Mouse (Mus musculus): ENCODE results near the gene Kcp. TPM values are rescaled to one million over a fixed set of nuclear protein-coding genes. Genes with fewer than 3 reads are reported as not detected.

The Kcp gene
- polyA plus RNA-seq, 1 experiment, result 10.1 TPM

- no peak for TF ChIP-seq CTCF (IDR thresholded peaks at IDR 0.05; ENCODE audit: extremely low read depth, insufficient read depth, insufficient read length, insufficient replicate concordance)
- TF ChIP-seq POLR2A (IDR thresholded peaks at IDR 0.05; ENCODE audit: low read depth, low read length), result no peak
- H3K4me3 ChIP-seq (ENCODE audit: extremely low read depth, insufficient read depth, insufficient read length), result no peak overlapping the region
- no peak overlapping the region for H3K27ac ChIP-seq (ENCODE audit: insufficient read depth, low read length)
- no peaks in the 10 kb centered on the region for H3K36me3 ChIP-seq (ENCODE audit: control insufficient read depth, insufficient read depth, low read length)
- WGBS, result 49% methylated on average over 8 of the region's 8 CpGs
- peaks cover 13% of the 10 kb centered on the region for H3K27me3 ChIP-seq (ENCODE audit: control insufficient read depth, insufficient read depth, low read length)
- DNase-seq (ENCODE audit: low read depth in 1 of 2, low spot score in 2 of 2), result no peak
- H3K4me1 ChIP-seq (ENCODE audit: control insufficient read depth, insufficient read depth, insufficient read length), result peaks cover 6% of the 10 kb centered on the region
Observed at GRCm38 (mm10) chr6:29506834-29507233, 918 bp downstream of the Kcp start.

GRCm38 (mm10) chr6:29505493-29505892 lies 2.3 kb downstream of the Kcp start:
- no peak for DNase-seq (ENCODE audit: low read depth in 1 of 2, low spot score in 2 of 2)
- Histone ChIP-seq H3K4me3 (ENCODE audit: extremely low read depth, insufficient read depth, insufficient read length) (no peak overlapping the region), H3K27ac (ENCODE audit: insufficient read depth, low read length) (no peak overlapping the region), H3K4me1 (ENCODE audit: control insufficient read depth, insufficient read depth, insufficient read length) (peaks cover 6% of the 10 kb centered on the region), H3K27me3 (ENCODE audit: control insufficient read depth, insufficient read depth, low read length) (peaks cover 13% of the 10 kb centered on the region), H3K36me3 (ENCODE audit: control insufficient read depth, insufficient read depth, low read length) (no peaks in the 10 kb centered on the region)
- no peak; the same call in 1 of the 2 replicates for TF ChIP-seq CTCF (IDR thresholded peaks at IDR 0.05; ENCODE audit: extremely low read depth, insufficient read depth, insufficient read length, insufficient replicate concordance)
- TF ChIP-seq POLR2A (IDR thresholded peaks at IDR 0.05; ENCODE audit: low read depth, low read length), result no peak
- WGBS, result 86% methylated on average over 5 of the region's 5 CpGs

- H3K36me3 ChIP-seq (ENCODE audit: control insufficient read depth, insufficient read depth, low read length), result no peaks in the 10 kb centered on the region
- no peak overlapping the region for H3K4me3 ChIP-seq (ENCODE audit: extremely low read depth, insufficient read depth, insufficient read length)
- TF ChIP-seq POLR2A (IDR thresholded peaks at IDR 0.05; ENCODE audit: low read depth, low read length) (no peak), CTCF (IDR thresholded peaks at IDR 0.05; ENCODE audit: extremely low read depth, insufficient read depth, insufficient read length, insufficient replicate concordance) (no peak)
- no peak overlapping the region for H3K27ac ChIP-seq (ENCODE audit: insufficient read depth, low read length)
- no peak for DNase-seq (ENCODE audit: low read depth in 1 of 2, low spot score in 2 of 2)
- no peaks in the 10 kb centered on the region for H3K4me1 ChIP-seq (ENCODE audit: control insufficient read depth, insufficient read depth, insufficient read length)
- 83% methylated on average over 1 of the region's 1 CpGs for WGBS
- H3K27me3 ChIP-seq (ENCODE audit: control insufficient read depth, insufficient read depth, low read length), result no peaks in the 10 kb centered on the region
Observed at GRCm38 (mm10) chr6:29501599-29501998, 6.2 kb downstream of the Kcp start.

- 89% methylated on average over 6 of the region's 6 CpGs for WGBS
- no peaks in the 10 kb centered on the region for H3K36me3 ChIP-seq (ENCODE audit: control insufficient read depth, insufficient read depth, low read length)
- H3K27ac ChIP-seq (ENCODE audit: insufficient read depth, low read length), result no peak overlapping the region
- no peak for TF ChIP-seq POLR2A (IDR thresholded peaks at IDR 0.05; ENCODE audit: low read depth, low read length)
- no peak for TF ChIP-seq CTCF (IDR thresholded peaks at IDR 0.05; ENCODE audit: extremely low read depth, insufficient read depth, insufficient read length, insufficient replicate concordance)
- no peak for DNase-seq (ENCODE audit: low read depth in 1 of 2, low spot score in 2 of 2)
- H3K4me3 ChIP-seq (ENCODE audit: extremely low read depth, insufficient read depth, insufficient read length), result no peak overlapping the region
- no peaks in the 10 kb centered on the region for H3K4me1 ChIP-seq (ENCODE audit: control insufficient read depth, insufficient read depth, insufficient read length)
- H3K27me3 ChIP-seq (ENCODE audit: control insufficient read depth, insufficient read depth, low read length), result no peaks in the 10 kb centered on the region
Observed at GRCm38 (mm10) chr6:29500810-29501209, 6.9 kb downstream of the Kcp start.

GRCm38 (mm10) chr6:29500177-29500576 lies 7.6 kb downstream of the Kcp start:
- Histone ChIP-seq H3K27ac (ENCODE audit: insufficient read depth, low read length) (no peak overlapping the region), H3K36me3 (ENCODE audit: control insufficient read depth, insufficient read depth, low read length) (no peaks in the 10 kb centered on the region), H3K27me3 (ENCODE audit: control insufficient read depth, insufficient read depth, low read length) (0 out of 2 replicates have a peak, but pooled peaks cover 1% of the 10 kb centered on the region), H3K4me1 (ENCODE audit: control insufficient read depth, insufficient read depth, insufficient read length) (no peaks in the 10 kb centered on the region), H3K4me3 (ENCODE audit: extremely low read depth, insufficient read depth, insufficient read length) (no peak overlapping the region)
- 72% methylated on average over 7 of the region's 7 CpGs for whole genome bisulfite sequencing
- no peak for DNase-seq (ENCODE audit: low read depth in 1 of 2, low spot score in 2 of 2)
- TF ChIP-seq POLR2A (IDR thresholded peaks at IDR 0.05; ENCODE audit: low read depth, low read length) (no peak), CTCF (IDR thresholded peaks at IDR 0.05; ENCODE audit: extremely low read depth, insufficient read depth, insufficient read length, insufficient replicate concordance) (no peak)

- Histone ChIP-seq H3K27me3 (ENCODE audit: control insufficient read depth, insufficient read depth, low read length) (0 out of 2 replicates have a peak, but pooled peaks cover 1% of the 10 kb centered on the region), H3K27ac (ENCODE audit: insufficient read depth, low read length) (no peak overlapping the region), H3K4me1 (ENCODE audit: control insufficient read depth, insufficient read depth, insufficient read length) (no peaks in the 10 kb centered on the region), H3K36me3 (ENCODE audit: control insufficient read depth, insufficient read depth, low read length) (no peaks in the 10 kb centered on the region), H3K4me3 (ENCODE audit: extremely low read depth, insufficient read depth, insufficient read length) (no peak overlapping the region)
- no peak for DNase-seq (ENCODE audit: low read depth in 1 of 2, low spot score in 2 of 2)
- TF ChIP-seq POLR2A (IDR thresholded peaks at IDR 0.05; ENCODE audit: low read depth, low read length), result no peak
- TF ChIP-seq CTCF (IDR thresholded peaks at IDR 0.05; ENCODE audit: extremely low read depth, insufficient read depth, insufficient read length, insufficient replicate concordance), result no peak
- 50% methylated on average over 2 of the region's 2 CpGs for WGBS
Observed at GRCm38 (mm10) chr6:29497791-29498190, 10.0 kb downstream of the Kcp start.

- Histone ChIP-seq H3K36me3 (ENCODE audit: control insufficient read depth, insufficient read depth, low read length) (no peaks in the 10 kb centered on the region), H3K4me1 (ENCODE audit: control insufficient read depth, insufficient read depth, insufficient read length) (no peaks in the 10 kb centered on the region), H3K4me3 (ENCODE audit: extremely low read depth, insufficient read depth, insufficient read length) (no peak overlapping the region), H3K27ac (ENCODE audit: insufficient read depth, low read length) (no peak overlapping the region), H3K27me3 (ENCODE audit: control insufficient read depth, insufficient read depth, low read length) (0 out of 2 replicates have a peak, but pooled peaks cover 1% of the 10 kb centered on the region)
- DNase-seq (ENCODE audit: low read depth in 1 of 2, low spot score in 2 of 2), result no peak
- no peak for TF ChIP-seq POLR2A (IDR thresholded peaks at IDR 0.05; ENCODE audit: low read depth, low read length)
- WGBS, result 21% methylated on average over 25 of the region's 25 CpGs
Observed at GRCm38 (mm10) chr6:29496270-29496669, 11.5 kb downstream of the Kcp start.
